Mouse (Mus musculus): ENCODE measurements around the gene Dlk1. TPM values are rescaled to one million over a fixed set of nuclear protein-coding genes. Genes with fewer than 3 reads are reported as not detected.

Dlk1 gene
- 1.7 TPM for polyA plus RNA-seq (2015; fragmentation: Illumina TruSeq; extraction: RNeasy Lipid Tissue Mini Kit (QIAGEN cat#74804); ENCODE audit: insufficient read depth, low read depth, low replicate concordance)

GRCm38 (mm10) chr12:109452592-109452991 is at the start of gene Dlk1:
TSS of gene Dlk1 (plus strand) at chr12:109452823.

Other genes starting within 250 kb of the Dlk1 start
- not detected for gene Rtl1, start 147.5 kb downstream of the Dlk1 start, polyA plus RNA-seq (2015; fragmentation: Illumina TruSeq; extraction: RNeasy Lipid Tissue Mini Kit (QIAGEN cat#74804); ENCODE audit: insufficient read depth, low read depth, low replicate concordance)